Mouse (Mus musculus) skeletal muscle tissue, postnatal 0 days (tissue): ENCODE measurements around the gene Eif4g2. TPM values are rescaled to one million over a fixed set of nuclear protein-coding genes. Genes with fewer than 3 reads are reported as not detected.

Source experiments
- polyA plus RNA-seq: library from polyadenylated mRNA; unstranded; fragments of >200 nt; fragmentation: Nextera tagmentation; extraction: Ambion mirVana; gene quantifications from 2 replicates; pipeline ENCODE4 v1.2.1, GENCODE M21; 2015

Gene Eif4g2
- 392 and 395 TPM in 2 replicates for polyA plus RNA-seq

GRCm38 (mm10) chr7:111082822-111083732 is at the start of gene Eif4g2:
Eif4g2 (minus strand) TSS chr7:111083030.

GRCm38 (mm10) chr7:111028281-111029045 is 54.4 kb downstream of the Eif4g2 start, which contains the start of gene Ctr9:
Ctr9 (plus strand) TSS chr7:111028951.

Other genes starting within 250 kb of the Eif4g2 start
- 15.9 and 18.7 TPM in 2 replicates for gene Rnf141, start 238.6 kb downstream of the Eif4g2 start, polyA plus RNA-seq
- gene Lyve1, start 219.8 kb downstream of the Eif4g2 start, polyA plus RNA-seq, result 18.0 and 35.8 TPM in 2 replicates
- gene Mrvi1, start 100.6 kb downstream of the Eif4g2 start, polyA plus RNA-seq, result 2.2 and 2.5 TPM in 2 replicates
- gene Ctr9, start 54.1 kb downstream of the Eif4g2 start, polyA plus RNA-seq, result 24.1 and 26.3 TPM in 2 replicates